Mouse (Mus musculus): ENCODE measurements around the gene Rasl11b.

Gene Rasl11b

DNA sequence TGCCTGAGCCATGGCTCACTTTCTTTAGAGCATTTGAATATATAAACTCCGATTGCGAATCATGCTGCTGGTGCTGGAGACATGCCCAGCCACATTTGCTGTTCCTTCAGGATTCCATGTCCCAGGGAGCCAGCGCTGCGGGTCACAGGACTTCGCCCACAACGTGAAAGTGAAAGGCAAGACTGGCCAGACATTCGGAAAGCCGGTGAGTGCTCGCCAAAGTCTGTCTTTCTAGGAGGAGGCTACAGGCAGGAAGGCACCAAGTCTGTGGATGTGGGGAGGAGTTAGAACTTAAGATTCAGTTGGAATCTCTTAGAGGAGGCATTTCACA lies 5.0 kb upstream of the Rasl11b start:
- Histone ChIP-seq H3K4me3 (replicated peaks; ENCODE audit: low read length) (no peak overlapping the region), H3K36me3 (ENCODE audit: insufficient read depth, low read length) (no peaks in the 10 kb centered on the region), H3K4me1 (replicated peaks; ENCODE audit: low read depth, low read length) (peaks cover 29% of the 10 kb centered on the region), H3K27me3 (ENCODE audit: insufficient read depth, low read length) (peaks cover 20% of the 10 kb centered on the region), H3K9me3 (ENCODE audit: low read length) (no peaks in the 10 kb centered on the region)
- TF ChIP-seq POU5F1 (IDR thresholded peaks at IDR 0.05; ENCODE audit: borderline replicate concordance, low read length), result no peak
- TF ChIP-seq CTCF (conservative IDR thresholded peaks at IDR 0.05; ENCODE audit: low read length), result no peak
- no peak for TF ChIP-seq NANOG (IDR thresholded peaks at IDR 0.05; ENCODE audit: borderline replicate concordance, low read length)

- peaks cover 20% of the 10 kb centered on the region for H3K27me3 ChIP-seq (ENCODE audit: insufficient read depth, low read length)
- TF ChIP-seq NANOG (IDR thresholded peaks at IDR 0.05; ENCODE audit: borderline replicate concordance, low read length) (no peak), CTCF (conservative IDR thresholded peaks at IDR 0.05; ENCODE audit: low read length) (no peak), POU5F1 (IDR thresholded peaks at IDR 0.05; ENCODE audit: borderline replicate concordance, low read length) (no peak)
- no peaks in the 10 kb centered on the region for H3K9me3 ChIP-seq (ENCODE audit: low read length)
Measured at GRCm38 (mm10) chr5:74190911-74191310, 4.2 kb upstream of the Rasl11b start.

DNA sequence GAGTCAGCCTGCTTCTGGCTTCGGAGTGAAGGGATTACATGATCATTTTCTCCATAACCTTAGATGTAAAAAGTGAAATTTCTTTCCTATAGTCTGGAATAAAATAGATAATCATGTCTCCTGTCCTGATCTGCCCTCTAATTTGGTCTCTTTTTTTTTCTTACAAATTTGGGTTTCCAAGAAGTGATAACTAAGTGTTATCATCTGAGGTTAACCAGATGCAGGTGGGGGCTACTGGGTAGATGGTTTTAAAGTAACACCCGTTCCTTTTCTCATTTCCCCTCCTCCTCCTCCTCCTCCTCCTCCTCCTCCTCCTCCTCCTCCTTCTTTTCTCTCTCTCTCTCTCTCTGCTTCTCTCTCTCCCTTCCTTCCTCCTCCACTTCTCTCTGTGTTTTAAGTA lies 2.1 kb upstream of the Rasl11b start:
- no peaks in the 10 kb centered on the region for H3K9me3 ChIP-seq (ENCODE audit: low read length)
- no peak overlapping the region for H3K4me3 ChIP-seq (replicated peaks; ENCODE audit: low read length)
- H3K4me1 ChIP-seq (replicated peaks; ENCODE audit: low read depth, low read length), result peaks cover 40% of the 10 kb centered on the region
- H3K27me3 ChIP-seq (ENCODE audit: insufficient read depth, low read length), result peaks cover 20% of the 10 kb centered on the region
- peaks cover 12% of the 10 kb centered on the region for H3K36me3 ChIP-seq (ENCODE audit: insufficient read depth, low read length)
- no peak for TF ChIP-seq NANOG (IDR thresholded peaks at IDR 0.05; ENCODE audit: borderline replicate concordance, low read length)
- no peak for TF ChIP-seq CTCF (conservative IDR thresholded peaks at IDR 0.05; ENCODE audit: low read length)

More at GRCm38 (mm10) chr5:74190911-74191310, 4.2 kb upstream of the Rasl11b start:
- Histone ChIP-seq H3K4me1 (replicated peaks; ENCODE audit: low read depth, low read length) (peaks cover 29% of the 10 kb centered on the region), H3K4me3 (replicated peaks; ENCODE audit: low read length) (no peak overlapping the region), H3K36me3 (ENCODE audit: insufficient read depth, low read length) (no peaks in the 10 kb centered on the region)

GRCm38 (mm10) chr5:74193626-74194025 lies 1.5 kb upstream of the Rasl11b start:
- no peak for TF ChIP-seq NANOG (IDR thresholded peaks at IDR 0.05; ENCODE audit: borderline replicate concordance, low read length)
- no peak for TF ChIP-seq CTCF (conservative IDR thresholded peaks at IDR 0.05; ENCODE audit: low read length)
- no peak for TF ChIP-seq POU5F1 (IDR thresholded peaks at IDR 0.05; ENCODE audit: borderline replicate concordance, low read length)
- H3K9me3 ChIP-seq (ENCODE audit: low read length), result no peaks in the 10 kb centered on the region
- H3K4me1 ChIP-seq (replicated peaks; ENCODE audit: low read depth, low read length), result peaks cover 40% of the 10 kb centered on the region
- H3K36me3 ChIP-seq (ENCODE audit: insufficient read depth, low read length), result peaks cover 18% of the 10 kb centered on the region
- H3K4me3 ChIP-seq (replicated peaks; ENCODE audit: low read length), result no peak overlapping the region
- peaks cover 20% of the 10 kb centered on the region for H3K27me3 ChIP-seq (ENCODE audit: insufficient read depth, low read length)

DNA sequence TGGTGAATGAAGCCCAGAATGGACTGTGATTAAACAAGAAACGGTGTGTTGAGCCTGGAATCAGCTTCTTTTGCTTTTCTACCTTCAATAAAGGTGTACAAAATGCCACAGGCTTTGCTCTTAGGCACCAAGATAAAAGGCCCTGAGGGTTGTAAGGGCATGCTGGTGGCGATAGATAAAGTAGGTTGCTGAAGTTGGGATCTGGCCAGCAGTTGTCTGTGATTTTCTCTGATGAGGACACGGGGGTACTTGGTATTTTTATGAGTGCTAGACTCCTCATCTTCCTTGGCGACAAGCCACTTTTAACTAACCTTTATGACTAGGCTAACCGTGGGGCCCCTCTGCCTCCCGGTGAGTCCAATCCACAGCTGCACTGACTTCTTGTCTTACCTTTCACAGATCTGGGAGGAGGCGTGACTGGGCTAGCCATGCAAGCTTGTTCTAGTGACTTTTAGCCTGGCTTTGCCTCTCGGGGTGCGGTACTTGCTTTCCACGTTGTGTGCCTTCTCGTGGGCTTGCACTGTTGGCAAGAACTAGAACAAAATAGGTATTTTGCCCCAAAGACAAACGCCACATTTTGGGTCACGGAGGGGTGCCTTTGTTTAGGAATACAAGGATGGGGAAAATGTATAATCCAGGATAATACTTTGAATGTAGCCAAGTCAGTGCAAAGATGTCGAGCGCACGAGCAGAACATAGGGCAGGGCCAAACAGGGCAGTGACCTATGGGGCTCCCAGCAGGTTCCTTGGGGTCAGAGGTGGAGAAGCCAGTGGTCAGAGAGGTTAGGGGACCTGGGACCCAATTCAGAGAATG lies 852 bp upstream of the Rasl11b start:
- peaks cover 37% of the 10 kb centered on the region for H3K4me1 ChIP-seq (replicated peaks; ENCODE audit: low read depth, low read length)
- peak overlapping the region; percentile 96 for H3K4me3 ChIP-seq (replicated peaks; ENCODE audit: low read length)
- H3K36me3 ChIP-seq (ENCODE audit: insufficient read depth, low read length), result peaks cover 24% of the 10 kb centered on the region
- H3K9me3 ChIP-seq (ENCODE audit: low read length), result no peaks in the 10 kb centered on the region
- peaks cover 20% of the 10 kb centered on the region for H3K27me3 ChIP-seq (ENCODE audit: insufficient read depth, low read length)
- TF ChIP-seq NANOG (IDR thresholded peaks at IDR 0.05; ENCODE audit: borderline replicate concordance, low read length), result no peak
- no peak for TF ChIP-seq CTCF (conservative IDR thresholded peaks at IDR 0.05; ENCODE audit: low read length)

DNA sequence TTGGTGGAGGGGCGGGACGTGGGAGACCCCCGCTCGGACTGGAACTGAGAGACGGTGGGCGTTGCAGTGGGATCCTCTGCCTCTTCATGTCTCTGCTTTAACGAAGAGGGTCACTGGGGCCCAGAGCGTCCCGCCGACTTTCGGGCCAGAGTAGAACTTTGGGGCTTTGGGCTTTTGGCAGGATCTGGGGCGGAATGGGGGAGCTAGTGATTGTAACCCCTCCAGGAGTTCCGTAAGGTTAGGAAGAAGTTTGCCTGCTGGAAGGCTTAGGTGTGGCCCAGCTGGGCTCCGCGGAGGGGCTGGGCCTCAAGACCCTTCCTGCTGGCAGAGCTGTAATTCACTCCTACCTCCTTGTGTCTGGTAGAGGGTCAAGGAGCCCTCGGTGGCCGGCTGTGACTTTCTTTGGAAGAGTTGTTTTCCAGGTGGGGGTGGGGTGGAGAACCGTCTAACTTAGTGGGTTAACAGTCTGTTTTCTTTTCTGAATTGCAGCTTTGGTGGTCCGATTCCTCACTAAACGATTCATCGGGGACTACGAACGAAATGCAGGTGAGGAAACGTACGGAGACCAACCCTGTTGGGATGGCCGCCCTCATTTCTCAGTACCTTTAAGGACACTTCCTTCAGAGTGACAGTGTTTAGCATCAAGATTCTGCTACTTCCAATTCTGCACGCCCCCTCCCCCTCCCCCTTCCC lies 674 bp downstream of the Rasl11b start:
- Histone ChIP-seq H3K4me1 (replicated peaks; ENCODE audit: low read depth, low read length) (peaks cover 33% of the 10 kb centered on the region), H3K4me3 (replicated peaks; ENCODE audit: low read length) (peak overlapping the region; percentile 96), H3K36me3 (ENCODE audit: insufficient read depth, low read length) (peaks cover 32% of the 10 kb centered on the region), H3K27me3 (ENCODE audit: insufficient read depth, low read length) (peaks cover 16% of the 10 kb centered on the region), H3K9me3 (ENCODE audit: low read length) (no peaks in the 10 kb centered on the region)
- TF ChIP-seq CTCF (conservative IDR thresholded peaks at IDR 0.05; ENCODE audit: low read length), result no peak
- no peak for TF ChIP-seq NANOG (IDR thresholded peaks at IDR 0.05; ENCODE audit: borderline replicate concordance, low read length)
- no peak for TF ChIP-seq POU5F1 (IDR thresholded peaks at IDR 0.05; ENCODE audit: borderline replicate concordance, low read length)

- Histone ChIP-seq H3K9me3 (ENCODE audit: low read length) (no peaks in the 10 kb centered on the region), H3K36me3 (ENCODE audit: insufficient read depth, low read length) (peaks cover 32% of the 10 kb centered on the region), H3K4me1 (replicated peaks; ENCODE audit: low read depth, low read length) (peaks cover 33% of the 10 kb centered on the region), H3K27me3 (ENCODE audit: insufficient read depth, low read length) (peaks cover 16% of the 10 kb centered on the region), H3K4me3 (replicated peaks; ENCODE audit: low read length) (no peak overlapping the region)
- TF ChIP-seq POU5F1 (IDR thresholded peaks at IDR 0.05; ENCODE audit: borderline replicate concordance, low read length), result no peak
- no peak for TF ChIP-seq NANOG (IDR thresholded peaks at IDR 0.05; ENCODE audit: borderline replicate concordance, low read length)
- 0 out of 2 replicates have a peak, but pooled peaks have one; percentile 3 for TF ChIP-seq CTCF (conservative IDR thresholded peaks at IDR 0.05; ENCODE audit: low read length)
Measured at GRCm38 (mm10) chr5:74196307-74196618, 1.2 kb downstream of the Rasl11b start.

- TF ChIP-seq POU5F1 (IDR thresholded peaks at IDR 0.05; ENCODE audit: borderline replicate concordance, low read length) (no peak), NANOG (IDR thresholded peaks at IDR 0.05; ENCODE audit: borderline replicate concordance, low read length) (no peak), CTCF (conservative IDR thresholded peaks at IDR 0.05; ENCODE audit: low read length) (no peak)
- Histone ChIP-seq H3K27me3 (ENCODE audit: insufficient read depth, low read length) (peaks cover 12% of the 10 kb centered on the region), H3K4me1 (replicated peaks; ENCODE audit: low read depth, low read length) (peaks cover 42% of the 10 kb centered on the region), H3K9me3 (ENCODE audit: low read length) (no peaks in the 10 kb centered on the region), H3K36me3 (ENCODE audit: insufficient read depth, low read length) (peaks cover 32% of the 10 kb centered on the region), H3K4me3 (replicated peaks; ENCODE audit: low read length) (no peak overlapping the region)
Measured at GRCm38 (mm10) chr5:74197541-74198330, 2.6 kb downstream of the Rasl11b start.

Measured in E14TG2a.4 (cell line).